Mouse (Mus musculus): Measurements from ENCODE around the gene Dnah17. TPM values are rescaled to one million over a fixed set of nuclear protein-coding genes. Genes with fewer than 3 reads are reported as not detected.

Gene Dnah17
- total RNA-seq, 2 experiments from 2014 or later = 0.03 to 0.11 TPM

DNA sequence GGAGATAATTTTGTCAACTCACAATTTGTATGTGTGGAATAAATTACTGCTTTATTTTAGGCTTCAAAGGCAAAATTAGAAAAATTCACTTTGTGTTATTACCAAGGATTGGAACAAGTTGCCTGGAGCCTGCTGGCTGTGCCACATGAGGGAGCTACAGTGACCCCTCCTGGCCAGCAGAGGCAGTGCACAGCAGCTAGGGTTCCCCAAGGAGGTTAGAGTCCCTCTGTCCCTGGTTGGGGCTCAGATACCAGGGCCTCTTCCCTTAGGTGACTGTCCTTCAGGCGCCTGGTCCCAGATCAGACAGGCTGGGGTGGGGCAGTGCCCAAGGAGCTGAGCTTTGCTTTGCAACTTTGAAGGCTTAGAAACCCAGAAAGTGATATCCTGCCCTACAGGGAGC, 108.6 kb downstream of the Dnah17 start:
- DNase-seq = peak; percentile 55

DNA sequence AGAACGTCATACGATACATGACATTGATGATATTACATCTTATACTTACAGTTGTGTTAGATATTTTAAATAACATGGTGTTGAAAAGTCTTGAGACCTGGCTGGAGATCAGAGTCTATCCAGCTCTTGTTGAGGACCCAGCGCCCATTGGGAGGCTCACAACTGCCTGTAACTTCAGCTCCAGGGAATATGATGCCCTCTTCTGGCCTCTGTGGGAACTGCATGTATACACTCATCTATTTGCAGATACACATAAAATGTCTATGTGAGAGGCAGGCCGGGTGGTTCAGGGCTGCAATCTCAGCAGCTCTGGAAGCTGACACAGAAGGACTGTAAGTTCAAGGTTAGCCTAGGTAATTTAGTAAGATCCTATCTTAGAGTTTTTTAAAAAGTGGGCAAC, 112.1 kb downstream of the Dnah17 start:
- no peak for DNase-seq

DNA sequence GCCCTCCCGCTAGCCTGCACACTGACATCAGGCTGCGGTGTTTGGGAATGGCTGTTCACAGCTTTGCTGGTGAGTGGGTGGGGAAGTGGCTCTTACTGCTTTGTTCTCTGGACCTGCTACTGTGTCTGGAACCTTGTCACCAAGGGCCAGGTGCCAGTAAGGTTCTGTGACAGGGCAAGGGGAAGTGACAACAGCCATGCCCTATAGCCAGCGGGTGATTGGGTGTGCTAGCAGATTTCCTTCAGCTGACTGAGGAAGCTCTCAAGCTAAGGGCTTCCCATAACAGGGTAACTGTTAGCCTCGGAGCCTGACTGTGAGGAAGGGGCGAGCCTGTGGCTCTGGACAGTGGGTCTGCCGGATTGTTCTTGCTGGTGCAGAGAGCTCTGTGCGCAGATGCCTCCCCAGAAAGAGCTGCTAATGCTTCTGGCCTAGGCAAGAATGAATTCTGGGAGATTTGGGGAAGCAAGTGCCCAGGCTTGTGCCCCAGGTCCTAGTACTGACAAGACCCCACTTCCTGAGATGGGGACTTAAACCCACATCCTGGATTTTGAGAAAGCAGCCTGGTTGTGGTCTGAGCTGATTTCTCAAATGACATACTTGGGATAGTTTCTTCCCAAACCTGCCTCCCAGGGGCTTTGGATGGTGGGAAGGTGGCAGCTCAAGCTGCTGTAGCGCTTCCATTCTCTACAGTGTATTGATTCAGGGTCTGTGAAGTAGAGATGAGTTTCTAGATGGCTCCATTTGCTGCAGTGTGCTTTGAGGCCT, 114.9 kb downstream of the Dnah17 start:
- no peak for DNase-seq

DNA sequence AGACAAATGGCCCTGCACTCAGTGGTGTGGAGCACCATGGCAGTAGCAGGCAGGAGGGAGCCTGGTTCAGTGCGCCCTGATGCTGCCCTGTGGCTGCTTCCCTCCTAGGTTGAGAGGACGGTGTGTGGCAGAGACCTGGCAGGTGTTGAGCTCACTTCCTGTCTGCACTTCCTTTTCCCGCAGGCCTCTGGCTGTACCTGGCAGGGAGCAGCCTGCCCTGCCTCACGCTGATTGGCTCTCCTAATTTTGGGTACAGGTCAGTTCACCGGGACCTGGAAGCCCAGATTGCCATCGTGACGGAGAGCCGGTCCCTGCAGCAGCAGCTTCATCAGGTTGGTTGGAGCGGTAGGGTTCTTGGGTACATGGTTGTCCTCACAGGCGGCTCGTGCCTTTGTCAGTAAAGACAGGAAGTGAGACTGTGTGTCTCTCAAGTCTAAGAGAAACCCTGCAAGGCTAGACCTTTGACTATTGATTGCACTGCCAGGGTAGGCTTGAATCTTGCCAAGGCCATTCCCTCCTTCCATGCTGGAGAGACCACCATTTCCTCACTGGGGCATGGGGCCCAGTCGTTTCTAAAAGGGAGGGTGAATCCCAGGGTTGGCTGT, 115.9 kb downstream of the Dnah17 start:
- no peak for DNase-seq

DNA sequence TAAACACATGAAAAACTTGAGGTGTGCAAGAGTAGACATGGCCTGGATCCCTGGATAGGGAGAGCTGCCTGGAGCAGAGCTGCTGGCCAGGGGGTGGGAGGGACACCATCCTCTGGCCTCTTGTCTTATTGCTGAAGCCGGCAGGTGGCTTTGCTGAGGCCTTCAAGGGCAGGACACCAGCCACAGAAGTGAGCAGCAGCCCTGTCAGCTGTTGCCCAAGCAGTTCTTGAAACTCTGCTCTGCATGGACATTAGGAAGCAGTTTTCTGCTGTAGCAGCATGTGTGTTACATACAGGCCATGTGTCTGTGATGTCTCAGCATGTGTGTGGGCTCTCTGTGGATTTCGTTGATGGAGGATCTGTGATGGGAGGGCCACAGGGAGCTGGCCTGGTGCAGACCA, 117.1 kb downstream of the Dnah17 start:
- DNase-seq = no peak

DNA sequence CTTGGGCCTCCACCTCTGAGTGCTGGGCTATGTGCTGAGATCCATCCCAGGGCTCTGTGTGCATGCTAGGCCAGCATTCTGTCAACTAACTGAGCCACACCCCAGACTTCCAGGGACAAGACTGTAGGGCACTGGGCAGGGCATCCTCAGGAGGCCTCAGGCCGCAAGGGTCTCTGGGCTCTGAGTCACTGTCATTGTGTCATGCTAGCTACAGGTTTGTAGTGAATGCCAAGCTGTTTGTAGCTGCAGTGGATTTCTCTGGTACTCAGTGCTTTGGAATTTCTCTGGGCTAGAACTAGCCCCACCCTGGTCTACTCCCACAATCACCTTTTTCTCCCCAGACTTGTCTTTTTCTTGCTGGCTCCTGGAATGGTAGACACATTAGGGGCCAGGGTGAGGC, 117.8 kb downstream of the Dnah17 start:
- DNase-seq = no peak

DNA sequence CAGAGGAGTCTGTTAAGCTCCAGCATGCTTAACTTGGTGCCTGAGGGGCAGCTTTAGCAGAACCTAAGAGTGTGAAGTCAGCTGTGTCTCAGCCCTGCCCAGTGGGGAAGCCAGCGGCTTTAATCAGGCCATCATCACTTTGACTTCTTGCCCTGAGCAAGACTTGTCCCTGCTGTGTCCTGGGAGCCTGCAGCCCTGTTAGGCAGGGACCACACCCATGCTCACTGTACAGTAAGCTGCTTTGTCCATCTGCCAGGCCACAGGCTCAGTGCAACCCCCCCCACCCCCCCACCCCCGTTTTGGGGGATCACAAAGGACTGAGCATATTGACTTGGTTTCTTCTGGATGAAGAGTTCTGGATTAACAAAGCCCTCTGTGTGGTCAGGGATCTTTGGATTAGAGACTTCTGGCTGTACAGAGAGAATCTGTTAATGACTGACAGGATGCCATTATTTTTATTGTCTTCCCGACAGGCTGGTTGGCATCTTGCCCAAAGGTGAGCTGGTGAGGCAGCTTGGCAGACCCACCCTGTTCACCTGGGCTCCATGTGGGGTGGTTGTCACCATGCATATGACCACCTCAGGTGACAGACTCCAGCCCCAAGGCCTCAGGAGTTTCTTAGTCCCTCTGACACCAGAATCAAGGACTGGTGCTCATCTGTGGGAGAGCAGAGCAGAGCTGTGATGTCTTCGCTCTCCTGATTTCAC, 120.4 kb downstream of the Dnah17 start:
- no peak for DNase-seq

DNA sequence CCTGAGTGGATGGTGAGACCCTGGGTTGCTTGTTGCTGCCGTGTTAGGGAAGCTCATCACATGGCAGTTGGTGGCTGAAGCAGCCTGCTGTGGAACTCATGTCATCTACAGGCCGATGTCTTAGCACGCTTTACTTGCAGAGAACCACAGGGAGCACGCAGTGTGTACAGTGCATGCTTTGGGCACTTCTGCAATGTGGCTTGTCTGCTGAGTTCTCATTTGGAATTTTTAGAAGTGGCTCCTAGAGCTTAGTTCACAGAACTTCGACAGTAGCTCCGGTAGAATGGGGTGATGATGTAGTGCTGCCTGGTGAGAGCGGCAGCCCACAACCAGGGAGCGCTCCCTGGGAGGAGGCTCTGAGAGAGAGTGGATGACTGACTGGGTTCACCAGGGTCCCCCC, 121.6 kb downstream of the Dnah17 start:
- no peak for DNase-seq

DNA sequence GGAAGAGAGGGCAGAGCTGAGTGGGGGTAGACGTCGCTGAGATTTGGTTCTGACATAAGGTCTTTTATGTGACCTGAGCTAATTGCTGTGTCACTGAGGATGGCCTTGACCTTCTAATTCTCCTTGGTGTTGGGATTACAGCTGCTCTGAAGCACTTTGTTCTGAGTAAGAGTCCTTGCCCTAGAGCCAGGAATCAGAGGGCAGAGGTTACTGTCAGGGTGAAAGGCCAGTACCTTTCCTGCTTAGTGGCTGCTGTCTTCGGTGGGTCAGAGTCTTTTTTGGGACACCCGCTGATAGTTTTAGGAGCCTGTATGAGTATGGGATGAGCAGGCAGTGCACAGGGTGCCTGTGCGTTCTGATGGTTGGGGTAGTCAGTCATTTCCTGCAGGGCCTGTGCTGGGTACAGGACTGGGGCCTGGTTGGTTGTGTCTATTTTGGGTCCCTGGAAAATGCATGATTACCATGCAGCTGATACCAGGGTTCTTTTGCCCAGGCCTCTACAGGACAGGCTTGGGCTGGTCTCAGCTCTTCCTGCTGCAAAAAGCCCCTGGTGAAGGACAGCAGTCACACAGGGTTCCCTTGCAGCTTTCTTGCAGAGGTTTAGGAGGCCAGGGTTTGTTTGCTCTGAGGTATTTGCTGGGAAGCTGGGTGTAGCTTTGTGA, 122.2 kb downstream of the Dnah17 start:
- DNase-seq = no peak

DNA sequence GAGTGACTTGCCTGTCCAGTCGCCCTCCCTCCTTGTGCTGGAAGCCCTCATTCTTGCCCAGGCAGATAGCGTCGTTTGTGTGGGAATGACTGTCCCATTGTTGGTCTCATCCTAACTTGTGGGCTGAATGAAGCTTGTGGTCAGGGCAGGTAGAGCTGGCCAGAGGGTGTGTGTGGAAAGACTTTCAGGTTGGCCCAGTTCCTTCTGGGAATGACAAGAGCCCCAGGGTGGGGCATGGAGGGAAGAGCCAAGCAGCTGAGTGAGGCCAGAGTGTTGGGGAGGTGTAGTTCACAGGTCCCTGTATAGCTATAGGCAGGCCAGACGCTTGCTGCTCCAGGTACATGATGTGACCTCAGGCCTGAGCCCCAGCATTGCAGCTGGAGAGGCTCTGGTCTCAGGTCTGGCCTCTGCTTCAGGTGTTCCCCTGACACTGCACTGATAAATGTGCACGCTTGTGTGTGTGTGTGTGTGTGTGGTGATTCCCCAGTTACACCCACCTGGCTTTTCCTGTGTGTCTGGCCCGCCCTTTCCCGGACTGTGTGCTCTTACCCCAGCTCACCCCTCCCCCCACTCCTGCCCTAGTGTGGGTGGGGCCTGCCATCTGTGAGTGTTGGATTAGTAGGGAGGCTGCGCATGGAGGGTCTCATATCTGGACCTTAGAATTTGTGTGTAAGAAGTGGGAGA, 122.8 kb downstream of the Dnah17 start:
- DNase-seq = no peak

DNA sequence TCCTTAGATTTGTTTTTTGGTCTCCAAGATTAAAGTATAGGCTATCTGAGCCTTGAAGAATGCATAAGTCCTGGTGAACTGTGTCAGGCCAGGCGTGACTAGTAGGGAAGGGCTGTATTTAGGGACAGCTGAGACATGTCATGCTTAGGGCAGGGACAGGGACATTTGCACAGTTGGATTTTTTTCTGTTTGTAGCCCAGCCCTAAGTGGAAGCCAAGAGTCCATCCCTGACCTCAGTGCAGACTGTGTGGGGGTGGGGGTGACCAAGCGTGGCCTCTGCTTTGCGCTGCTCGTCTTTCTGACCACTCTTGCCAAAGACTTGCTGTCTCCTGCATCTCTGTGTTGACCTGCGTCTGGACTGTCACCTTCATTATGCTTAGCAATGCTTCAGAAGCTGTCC, 126.2 kb downstream of the Dnah17 start:
- no peak for DNase-seq

DNA sequence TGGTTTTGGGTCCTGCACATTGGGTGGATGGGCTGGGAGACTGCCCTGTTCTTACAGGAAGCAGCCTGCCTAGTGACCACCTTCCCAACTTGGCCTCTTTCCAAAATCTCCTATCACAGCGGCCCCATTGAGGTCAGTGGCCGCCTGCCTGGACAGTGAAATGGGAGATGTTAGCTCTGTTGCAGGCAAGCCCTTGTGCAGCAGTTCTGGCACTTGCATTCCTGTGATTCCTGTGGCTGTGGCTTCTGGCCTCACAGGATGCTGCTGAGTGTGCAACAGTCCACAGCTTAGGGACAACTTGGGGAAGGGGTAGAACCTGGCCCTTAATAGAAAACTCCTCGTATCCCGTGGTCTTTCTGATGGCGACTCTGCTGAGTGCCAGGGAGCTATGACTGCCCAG, 126.7 kb downstream of the Dnah17 start:
- DNase-seq = no peak

DNA sequence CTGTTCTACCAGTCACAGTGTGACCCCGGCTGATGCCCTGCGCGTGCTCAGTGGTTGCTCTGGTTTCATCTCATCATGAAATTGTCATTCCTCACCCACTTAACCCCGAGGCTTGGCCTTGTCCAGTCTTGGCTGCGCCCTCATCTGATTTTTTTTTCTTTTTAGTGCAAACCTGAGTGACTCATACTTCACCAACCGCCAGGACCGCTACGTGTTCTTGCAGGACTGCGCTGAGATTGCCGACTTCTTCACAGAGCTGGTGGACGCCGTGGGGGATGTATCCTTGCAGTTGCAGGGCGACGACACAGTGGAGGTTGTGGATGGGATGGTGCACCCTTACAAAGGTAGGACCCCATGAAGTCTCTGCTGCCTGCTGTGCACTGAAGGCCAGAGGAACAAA, 127.3 kb downstream of the Dnah17 start:
- DNase-seq = no peak

DNA sequence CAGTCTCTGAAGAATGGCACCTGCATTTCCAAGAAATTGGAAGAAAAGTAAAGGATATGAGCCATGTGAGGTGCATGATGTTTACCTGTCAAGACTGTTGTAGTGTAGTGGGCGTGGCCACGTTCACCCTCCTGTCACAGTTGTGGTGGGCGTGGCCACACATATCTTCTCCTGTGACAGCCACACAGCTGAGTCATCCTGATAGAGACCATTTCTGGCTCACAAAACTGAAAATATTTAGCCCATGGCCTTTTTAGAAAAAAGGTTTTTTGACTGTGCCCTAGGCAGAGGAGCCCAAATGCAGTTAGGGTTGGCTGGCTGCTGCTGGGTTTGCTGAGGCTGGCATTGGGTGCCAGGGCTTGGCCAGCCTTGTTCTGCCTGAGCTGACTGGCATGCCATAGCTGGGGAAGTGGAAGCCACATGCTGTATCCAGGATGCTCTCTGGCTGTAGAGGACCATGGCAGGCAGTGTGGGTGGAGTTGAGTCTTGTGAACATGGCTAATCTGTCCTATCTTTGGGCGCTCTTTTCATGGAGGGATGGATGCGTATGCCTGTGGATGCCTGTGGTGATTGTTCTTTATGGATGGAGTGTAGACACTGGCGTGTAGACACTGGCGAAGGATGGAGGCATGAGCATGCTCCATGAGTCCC, 129.7 kb downstream of the Dnah17 start:
- no peak for DNase-seq

DNA sequence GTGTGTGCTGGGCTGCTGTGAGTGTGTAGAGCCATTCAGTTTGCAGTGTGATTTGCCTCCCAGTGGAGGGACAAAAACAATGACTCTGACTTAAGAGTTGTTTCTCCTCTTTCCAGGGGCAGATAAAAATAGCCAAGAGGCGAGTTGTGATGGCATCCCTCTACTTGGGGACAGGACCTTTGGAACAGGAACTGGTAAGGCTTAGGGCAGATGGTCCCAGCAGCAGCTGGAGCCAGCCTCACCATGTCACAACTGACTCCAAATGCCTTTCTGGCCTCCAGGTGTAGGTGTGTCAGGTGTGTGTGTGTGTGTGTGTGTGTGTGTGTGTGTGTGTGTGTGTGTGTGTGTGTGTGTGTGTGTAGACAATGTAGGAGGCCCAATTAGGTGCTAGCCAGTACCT, 130.4 kb downstream of the Dnah17 start:
- DNase-seq = no peak

DNA sequence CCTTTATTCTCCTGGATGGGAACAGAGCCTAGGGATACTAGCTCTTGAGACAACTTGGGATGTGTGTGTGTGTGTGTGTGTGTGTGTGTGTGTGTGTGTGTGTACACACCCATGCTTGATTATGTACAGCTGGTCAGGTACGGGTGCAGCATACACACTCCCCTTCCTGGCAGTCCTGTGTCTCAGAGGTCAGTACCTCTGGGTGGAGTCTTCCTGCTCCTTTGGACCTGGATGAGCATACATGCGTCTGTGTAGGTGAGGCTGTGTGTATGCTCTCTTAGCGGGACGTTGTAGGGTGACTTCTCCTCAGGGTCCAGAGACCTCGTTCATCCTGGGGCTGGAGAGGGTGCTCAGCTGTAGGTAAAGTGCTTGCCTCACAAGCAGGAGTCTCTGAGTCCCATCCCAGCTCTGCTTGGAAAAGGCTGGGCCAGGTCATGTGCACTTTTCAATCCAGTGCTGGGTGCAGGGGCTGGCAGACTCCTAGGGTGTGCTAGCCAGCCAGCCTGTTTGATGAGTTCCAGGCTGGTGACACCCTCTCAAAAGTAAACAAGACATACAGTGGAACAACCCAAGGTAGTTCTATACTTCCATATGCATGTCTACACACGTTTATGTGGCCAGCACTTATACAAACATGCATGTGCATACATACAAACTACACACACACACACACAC, 131.0 kb downstream of the Dnah17 start:
- no peak for DNase-seq

DNA sequence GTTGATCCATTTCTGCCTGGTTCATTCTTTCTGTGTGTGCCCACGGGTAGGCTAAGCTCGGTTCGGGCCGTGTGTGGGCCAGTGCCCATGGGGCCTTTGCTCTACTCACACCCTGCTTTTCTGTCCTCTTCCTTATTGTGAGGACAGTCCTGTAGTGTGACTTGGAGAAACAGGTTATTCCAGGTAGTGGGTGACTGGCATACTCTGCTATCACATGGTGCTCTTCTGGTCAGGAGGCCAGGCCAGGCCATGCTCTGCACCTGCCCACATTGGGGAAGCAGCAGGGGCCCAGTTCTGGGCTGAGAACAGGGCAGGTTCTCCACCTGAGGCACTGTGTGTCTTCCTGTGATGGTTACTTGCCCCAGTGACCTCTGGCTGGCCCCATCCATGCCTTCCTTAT, 132.1 kb downstream of the Dnah17 start:
- DNase-seq = no peak

DNA sequence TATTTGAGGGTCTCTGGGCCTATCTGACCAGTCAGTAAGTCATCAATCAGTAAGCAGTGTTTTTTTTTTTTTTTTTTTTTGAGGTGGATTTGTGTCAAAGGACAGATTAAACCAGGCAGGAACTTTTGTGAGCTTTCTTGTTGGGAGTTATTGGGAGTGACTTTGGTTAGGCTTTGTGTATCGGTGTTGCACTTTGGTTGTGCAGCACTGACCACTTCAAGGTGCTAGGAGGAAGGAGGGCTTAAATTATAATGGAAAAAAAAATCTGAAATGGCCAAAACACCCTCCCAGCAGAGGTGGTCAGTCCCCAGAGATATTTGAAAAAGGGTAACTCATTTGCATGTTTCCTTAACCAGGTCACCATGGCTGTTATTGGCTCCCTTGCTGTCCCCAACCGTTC, 133.3 kb downstream of the Dnah17 start:
- DNase-seq = no peak

DNA sequence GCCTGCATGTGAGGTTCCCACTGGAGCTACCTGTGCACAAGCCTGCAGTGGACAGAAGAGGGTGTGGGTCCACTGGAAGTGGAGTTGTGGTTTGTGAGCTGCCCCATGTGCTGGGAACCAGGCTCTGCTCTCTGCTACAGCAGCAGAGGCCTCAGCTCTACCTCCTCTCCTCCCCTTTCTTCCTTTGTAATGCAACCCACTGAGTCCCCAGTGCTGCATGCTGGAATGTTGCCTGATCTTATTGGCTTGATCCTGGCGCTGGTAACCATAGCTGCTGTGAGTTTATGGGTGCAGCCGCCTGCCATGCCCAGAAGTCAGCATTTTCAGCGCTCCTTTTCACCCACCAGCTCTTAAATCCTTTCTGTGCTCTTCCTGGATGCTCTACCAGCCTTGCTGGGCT, 134.4 kb downstream of the Dnah17 start:
- DNase-seq = no peak

DNA sequence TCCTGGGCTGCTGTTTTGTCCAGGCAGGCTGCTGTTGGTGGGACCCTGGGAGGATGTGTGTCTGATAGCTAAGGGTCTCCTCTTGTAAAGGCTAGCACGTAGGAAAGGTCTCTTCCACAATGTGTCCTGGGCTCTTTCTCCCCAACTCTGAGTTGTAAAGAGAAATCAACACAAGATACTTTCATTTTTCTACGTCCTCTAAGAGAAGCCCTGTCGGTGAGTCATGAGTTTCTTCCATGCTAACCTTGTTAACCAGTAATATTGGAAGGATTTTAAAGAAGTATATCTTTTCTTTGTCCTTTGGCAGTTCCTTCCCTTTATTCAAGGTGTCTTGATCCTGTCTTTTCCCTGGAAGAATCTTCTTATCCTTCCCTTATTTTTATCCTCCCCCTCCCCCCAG, 134.8 kb downstream of the Dnah17 start:
- DNase-seq = no peak

DNA sequence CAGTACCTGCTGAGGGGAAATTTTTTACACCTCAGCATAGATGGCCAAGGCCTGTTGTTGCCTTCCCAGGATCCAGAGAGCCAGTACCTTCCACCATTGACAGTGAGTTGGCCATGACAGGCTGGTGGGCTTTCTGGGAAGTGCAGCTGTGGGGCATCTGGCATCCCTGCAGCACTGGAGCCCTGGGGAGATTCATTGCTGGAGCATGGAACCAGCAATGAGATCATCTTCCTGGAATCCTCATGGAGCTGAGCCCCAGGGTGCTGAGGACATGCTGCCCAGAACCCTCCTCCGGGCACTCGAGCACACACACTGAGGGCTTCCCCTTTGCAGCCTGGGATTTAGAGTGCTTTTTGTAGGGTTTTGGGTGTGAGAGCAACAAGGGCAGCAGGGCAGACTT, 135.2 kb downstream of the Dnah17 start:
- no peak for DNase-seq
